Mouse (Mus musculus): ENCODE results near the gene Cd3d. TPM values are rescaled to one million over a fixed set of nuclear protein-coding genes. Genes with fewer than 3 reads are reported as not detected.

Cd3d gene
- polyA plus RNA-seq, 1 experiment from 2014 or later: not detected

- H3K9me3 ChIP-seq (ENCODE audit: control insufficient read depth, low read length): no peaks in the 10 kb centered on the region
- DNase-seq (ENCODE audit: low spot score) (no peak), ATAC-seq (ENCODE audit: low FRiP score) (no peak)
- H3K4me2 ChIP-seq (replicated peaks; ENCODE audit: low read depth, low read length): no peak overlapping the region
- 32% methylated on average over 2 of the region's 2 CpGs for WGBS
- no peaks in the 10 kb centered on the region for H3K4me1 ChIP-seq (replicated peaks; ENCODE audit: control insufficient read depth, insufficient read depth, low read length)
- H3K9ac ChIP-seq (ENCODE audit: low read depth, low read length): no peak overlapping the region
- no peak overlapping the region for H3K27ac ChIP-seq (ENCODE audit: low read depth, low read length)
- no peaks in the 10 kb centered on the region for H3K27me3 ChIP-seq (ENCODE audit: control insufficient read depth, insufficient read depth, low read length)
- H3K36me3 ChIP-seq (ENCODE audit: control insufficient read depth, insufficient read depth, low read length): no peaks in the 10 kb centered on the region
- H3K4me3 ChIP-seq (ENCODE audit: low read depth, low read length): no peak overlapping the region
These were observed 33.3 kb downstream of the Cd3d start for GRCm38 (mm10) chr9:45014879-45015278.

- no peak for ATAC-seq (ENCODE audit: low FRiP score)
- no peaks in the 10 kb centered on the region for H3K4me1 ChIP-seq (replicated peaks; ENCODE audit: control insufficient read depth, insufficient read depth, low read length)
These were observed 34.3 kb downstream of the Cd3d start for GRCm38 (mm10) chr9:45015841-45016240.

GRCm38 (mm10) chr9:45018031-45018430, 36.4 kb downstream of the Cd3d start:
- ATAC-seq (ENCODE audit: low FRiP score): no peak
- WGBS: 83% methylated on average over 11 of the region's 11 CpGs
- no peak for DNase-seq (ENCODE audit: low spot score)
- H3K36me3 ChIP-seq (ENCODE audit: control insufficient read depth, insufficient read depth, low read length): no peaks in the 10 kb centered on the region
- H3K9me3 ChIP-seq (ENCODE audit: control insufficient read depth, low read length): no peaks in the 10 kb centered on the region
- no peak overlapping the region for H3K4me2 ChIP-seq (replicated peaks; ENCODE audit: low read depth, low read length)
- H3K27me3 ChIP-seq (ENCODE audit: control insufficient read depth, insufficient read depth, low read length): no peaks in the 10 kb centered on the region
- H3K4me3 ChIP-seq (ENCODE audit: low read depth, low read length): no peak overlapping the region
- H3K27ac ChIP-seq (ENCODE audit: low read depth, low read length): no peak overlapping the region
- H3K4me1 ChIP-seq (replicated peaks; ENCODE audit: control insufficient read depth, insufficient read depth, low read length): no peaks in the 10 kb centered on the region
- no peak overlapping the region for H3K9ac ChIP-seq (ENCODE audit: low read depth, low read length)

More at GRCm38 (mm10) chr9:45015841-45016240, 34.3 kb downstream of the Cd3d start:
- H3K36me3 ChIP-seq (ENCODE audit: control insufficient read depth, insufficient read depth, low read length): no peaks in the 10 kb centered on the region
- H3K27ac ChIP-seq (ENCODE audit: low read depth, low read length): no peak overlapping the region
- WGBS: 70% methylated on average over 3 of the region's 3 CpGs
- H3K9ac ChIP-seq (ENCODE audit: low read depth, low read length): no peak overlapping the region
- no peaks in the 10 kb centered on the region for H3K27me3 ChIP-seq (ENCODE audit: control insufficient read depth, insufficient read depth, low read length)
- H3K4me2 ChIP-seq (replicated peaks; ENCODE audit: low read depth, low read length): no peak overlapping the region
- DNase-seq (ENCODE audit: low spot score): no peak
- H3K9me3 ChIP-seq (ENCODE audit: control insufficient read depth, low read length): no peaks in the 10 kb centered on the region
- no peak overlapping the region for H3K4me3 ChIP-seq (ENCODE audit: low read depth, low read length)

GRCm38 (mm10) chr9:45022800-45023199, 41.2 kb downstream of the Cd3d start:
- Histone ChIP-seq H3K9ac (ENCODE audit: low read depth, low read length) (no peak overlapping the region), H3K4me1 (replicated peaks; ENCODE audit: control insufficient read depth, insufficient read depth, low read length) (no peaks in the 10 kb centered on the region), H3K9me3 (ENCODE audit: control insufficient read depth, low read length) (no peaks in the 10 kb centered on the region), H3K27ac (ENCODE audit: low read depth, low read length) (no peak overlapping the region), H3K4me3 (ENCODE audit: low read depth, low read length) (no peak overlapping the region), H3K4me2 (replicated peaks; ENCODE audit: low read depth, low read length) (no peak overlapping the region), H3K36me3 (ENCODE audit: control insufficient read depth, insufficient read depth, low read length) (no peaks in the 10 kb centered on the region), H3K27me3 (ENCODE audit: control insufficient read depth, insufficient read depth, low read length) (no peaks in the 10 kb centered on the region)
- ATAC-seq (ENCODE audit: low FRiP score) (no peak), DNase-seq (ENCODE audit: low spot score) (peak; percentile 82)
- WGBS: 16% methylated on average over 3 of the region's 3 CpGs

GRCm38 (mm10) chr9:45023638-45024037, 42.1 kb downstream of the Cd3d start:
- Histone ChIP-seq H3K4me2 (replicated peaks; ENCODE audit: low read depth, low read length) (no peak overlapping the region), H3K4me1 (replicated peaks; ENCODE audit: control insufficient read depth, insufficient read depth, low read length) (no peaks in the 10 kb centered on the region), H3K9ac (ENCODE audit: low read depth, low read length) (no peak overlapping the region), H3K27ac (ENCODE audit: low read depth, low read length) (no peak overlapping the region), H3K27me3 (ENCODE audit: control insufficient read depth, insufficient read depth, low read length) (no peaks in the 10 kb centered on the region), H3K9me3 (ENCODE audit: control insufficient read depth, low read length) (no peaks in the 10 kb centered on the region), H3K36me3 (ENCODE audit: control insufficient read depth, insufficient read depth, low read length) (no peaks in the 10 kb centered on the region), H3K4me3 (ENCODE audit: low read depth, low read length) (no peak overlapping the region)
- ATAC-seq (ENCODE audit: low FRiP score): no peak
- WGBS: 64% methylated on average over 3 of the region's 3 CpGs
- no peak for DNase-seq (ENCODE audit: low spot score)

GRCm38 (mm10) chr9:45024187-45024586, 42.6 kb downstream of the Cd3d start:
- Histone ChIP-seq H3K27ac (ENCODE audit: low read depth, low read length) (no peak overlapping the region), H3K4me3 (ENCODE audit: low read depth, low read length) (no peak overlapping the region), H3K27me3 (ENCODE audit: control insufficient read depth, insufficient read depth, low read length) (no peaks in the 10 kb centered on the region), H3K4me2 (replicated peaks; ENCODE audit: low read depth, low read length) (no peak overlapping the region), H3K36me3 (ENCODE audit: control insufficient read depth, insufficient read depth, low read length) (no peaks in the 10 kb centered on the region), H3K4me1 (replicated peaks; ENCODE audit: control insufficient read depth, insufficient read depth, low read length) (no peaks in the 10 kb centered on the region), H3K9ac (ENCODE audit: low read depth, low read length) (no peak overlapping the region), H3K9me3 (ENCODE audit: control insufficient read depth, low read length) (no peaks in the 10 kb centered on the region)
- DNase-seq (ENCODE audit: low spot score): no peak
- 84% methylated on average over 2 of the region's 2 CpGs for WGBS
- ATAC-seq (ENCODE audit: low FRiP score): no peak

GRCm38 (mm10) chr9:45027376-45027775, 45.8 kb downstream of the Cd3d start:
- no peak overlapping the region for H3K4me2 ChIP-seq (replicated peaks; ENCODE audit: low read depth, low read length)
- no peaks in the 10 kb centered on the region for H3K36me3 ChIP-seq (ENCODE audit: control insufficient read depth, insufficient read depth, low read length)
- no peaks in the 10 kb centered on the region for H3K4me1 ChIP-seq (replicated peaks; ENCODE audit: control insufficient read depth, insufficient read depth, low read length)
- no peaks in the 10 kb centered on the region for H3K9me3 ChIP-seq (ENCODE audit: control insufficient read depth, low read length)
- ATAC-seq (ENCODE audit: low FRiP score) (no peak), DNase-seq (ENCODE audit: low spot score) (no peak)
- H3K9ac ChIP-seq (ENCODE audit: low read depth, low read length): no peak overlapping the region
- H3K4me3 ChIP-seq (ENCODE audit: low read depth, low read length): no peak overlapping the region
- no peaks in the 10 kb centered on the region for H3K27me3 ChIP-seq (ENCODE audit: control insufficient read depth, insufficient read depth, low read length)
- WGBS: 74% methylated on average over 8 of the region's 8 CpGs
- no peak overlapping the region for H3K27ac ChIP-seq (ENCODE audit: low read depth, low read length)

GRCm38 (mm10) chr9:45030341-45030740, 48.8 kb downstream of the Cd3d start:
- no peaks in the 10 kb centered on the region for H3K4me1 ChIP-seq (replicated peaks; ENCODE audit: control insufficient read depth, insufficient read depth, low read length)

GRCm38 (mm10) chr9:45032261-45032660, 50.7 kb downstream of the Cd3d start:
- WGBS: 81% methylated on average over 2 of the region's 2 CpGs

More at GRCm38 (mm10) chr9:45030341-45030740, 48.8 kb downstream of the Cd3d start:
- DNase-seq (ENCODE audit: low spot score): no peak
- Histone ChIP-seq H3K4me2 (replicated peaks; ENCODE audit: low read depth, low read length) (no peak overlapping the region), H3K27me3 (ENCODE audit: control insufficient read depth, insufficient read depth, low read length) (no peaks in the 10 kb centered on the region), H3K9me3 (ENCODE audit: control insufficient read depth, low read length) (no peaks in the 10 kb centered on the region), H3K27ac (ENCODE audit: low read depth, low read length) (no peak overlapping the region), H3K9ac (ENCODE audit: low read depth, low read length) (no peak overlapping the region), H3K36me3 (ENCODE audit: control insufficient read depth, insufficient read depth, low read length) (no peaks in the 10 kb centered on the region), H3K4me3 (ENCODE audit: low read depth, low read length) (no peak overlapping the region)
- 74% methylated on average over 6 of the region's 6 CpGs for WGBS
- no peak for ATAC-seq (ENCODE audit: low FRiP score)

More at GRCm38 (mm10) chr9:45032261-45032660, 50.7 kb downstream of the Cd3d start:
- Histone ChIP-seq H3K27me3 (ENCODE audit: control insufficient read depth, insufficient read depth, low read length) (no peaks in the 10 kb centered on the region), H3K36me3 (ENCODE audit: control insufficient read depth, insufficient read depth, low read length) (no peaks in the 10 kb centered on the region), H3K4me2 (replicated peaks; ENCODE audit: low read depth, low read length) (no peak overlapping the region), H3K27ac (ENCODE audit: low read depth, low read length) (no peak overlapping the region), H3K4me3 (ENCODE audit: low read depth, low read length) (no peak overlapping the region), H3K4me1 (replicated peaks; ENCODE audit: control insufficient read depth, insufficient read depth, low read length) (no peaks in the 10 kb centered on the region), H3K9ac (ENCODE audit: low read depth, low read length) (no peak overlapping the region), H3K9me3 (ENCODE audit: control insufficient read depth, low read length) (no peaks in the 10 kb centered on the region)
- DNase-seq (ENCODE audit: low spot score): no peak
- ATAC-seq (ENCODE audit: low FRiP score): no peak

All from hindbrain, embryonic 11.5 days (tissue).